Mouse (Mus musculus) lung, postnatal 14 days (tissue): ENCODE data around the gene Scamp2.

ENCODE experiments used
- DNase-seq: peaks from one replicate; pipeline ENCODE4 v3.0.0; 2021

Scamp2 gene

DNA sequence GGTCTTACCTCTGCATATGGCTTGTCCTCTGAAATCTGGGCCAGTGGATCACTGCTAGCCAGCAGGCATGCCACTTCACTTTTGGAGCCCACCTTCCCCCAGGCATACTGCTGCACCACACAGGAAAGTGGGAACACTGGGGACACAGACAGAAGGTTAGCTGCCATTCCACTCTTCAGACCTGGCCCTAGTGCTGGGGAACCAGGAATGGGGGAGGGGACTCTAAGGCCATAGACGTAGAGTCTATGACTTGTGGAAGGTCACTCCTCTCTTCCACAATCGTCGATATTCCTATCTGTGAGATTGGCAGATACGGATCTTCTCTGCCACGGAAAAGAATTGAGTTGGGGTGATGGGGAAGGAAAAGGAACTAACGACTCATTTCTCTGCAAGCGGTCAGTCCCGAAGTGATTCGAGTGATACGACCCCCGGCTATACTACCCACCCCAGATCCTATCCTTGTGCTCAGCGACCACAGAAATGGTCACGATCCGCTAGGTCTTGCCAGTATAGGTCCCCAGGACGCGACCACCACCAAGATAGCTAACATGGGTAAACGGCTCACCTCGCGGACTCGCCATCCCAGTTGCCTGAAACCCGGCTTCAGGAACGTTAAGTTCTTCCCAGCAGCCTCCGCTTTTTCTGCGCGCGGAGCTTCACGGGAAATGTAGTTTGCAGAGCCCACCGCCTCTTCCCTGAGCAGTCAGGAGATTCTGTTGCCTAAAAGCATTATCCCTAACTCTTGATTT, 8.4 kb upstream of the Scamp2 start, which contains the start of gene Mpi:
Gene Mpi, minus strand, starts transcription at position 625 of the 749 bp plus-strand sequence.
- DNase-seq = peak; percentile 69

GRCm38 (mm10) chr9:57553119-57553518, 7.6 kb upstream of the Scamp2 start:
- no peak for DNase-seq

DNA sequence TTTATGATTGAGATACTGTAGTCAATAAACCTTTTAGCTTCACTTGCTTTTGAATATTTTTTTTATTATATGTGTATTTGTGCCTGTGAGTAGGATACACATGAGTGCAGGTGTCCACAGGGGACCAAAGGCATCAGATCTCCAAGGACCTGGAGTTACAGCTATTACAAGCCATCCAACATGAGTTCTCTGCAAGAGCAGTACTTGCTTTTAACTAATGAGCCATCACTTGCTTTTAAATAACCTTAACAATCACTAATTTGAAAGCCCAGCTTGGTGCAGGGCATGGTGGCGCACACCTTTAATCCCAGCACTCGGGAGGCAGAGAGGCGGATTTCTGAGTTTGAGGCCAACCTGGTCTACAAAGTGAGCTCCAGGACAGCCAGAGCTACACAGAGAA, 6.0 kb upstream of the Scamp2 start:
- no peak for DNase-seq

GRCm38 (mm10) chr9:57557215-57557614, 3.5 kb upstream of the Scamp2 start:
- DNase-seq = no peak

DNA sequence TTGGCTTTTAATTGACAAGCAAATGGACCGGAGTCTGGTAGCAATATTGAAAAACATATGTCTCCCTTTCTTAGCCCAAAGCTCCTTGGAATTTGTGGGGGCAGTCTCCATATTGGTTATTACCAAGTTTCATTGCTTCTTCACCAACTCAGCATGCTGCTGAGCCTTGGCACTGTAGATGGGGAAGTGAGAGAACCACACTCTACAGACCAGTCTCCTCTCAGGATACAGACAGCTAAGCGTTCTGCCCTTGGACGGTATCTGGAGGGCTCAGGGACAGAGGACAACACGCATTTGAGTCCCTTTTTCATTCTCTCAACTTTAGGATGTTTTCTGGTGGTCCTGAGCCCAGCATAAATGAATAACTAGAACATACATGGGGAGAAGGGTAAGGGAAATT, 2.1 kb upstream of the Scamp2 start:
- DNase-seq = no peak

DNA sequence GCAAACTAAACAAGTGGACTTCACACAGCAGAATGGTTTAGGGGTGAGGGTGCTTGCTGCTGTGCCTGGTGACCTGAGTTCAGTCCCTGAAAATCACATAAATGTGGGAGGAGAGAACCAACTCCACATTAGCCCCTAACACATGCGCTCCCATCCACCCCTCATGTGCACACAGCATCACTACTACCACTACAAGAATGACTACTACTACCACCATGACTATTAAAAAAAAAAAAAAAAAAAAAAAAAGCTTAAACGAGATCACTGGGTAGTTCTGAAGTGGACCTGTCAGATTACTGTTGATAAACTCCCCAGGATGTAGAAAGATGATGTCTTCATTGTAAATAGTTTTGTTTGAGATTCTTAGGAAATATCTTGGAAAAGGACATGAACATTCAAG, 1.2 kb upstream of the Scamp2 start:
- DNase-seq = no peak

- no peak for DNase-seq
These were observed 480 bp upstream of the Scamp2 start for GRCm38 (mm10) chr9:57560263-57560662.

DNA sequence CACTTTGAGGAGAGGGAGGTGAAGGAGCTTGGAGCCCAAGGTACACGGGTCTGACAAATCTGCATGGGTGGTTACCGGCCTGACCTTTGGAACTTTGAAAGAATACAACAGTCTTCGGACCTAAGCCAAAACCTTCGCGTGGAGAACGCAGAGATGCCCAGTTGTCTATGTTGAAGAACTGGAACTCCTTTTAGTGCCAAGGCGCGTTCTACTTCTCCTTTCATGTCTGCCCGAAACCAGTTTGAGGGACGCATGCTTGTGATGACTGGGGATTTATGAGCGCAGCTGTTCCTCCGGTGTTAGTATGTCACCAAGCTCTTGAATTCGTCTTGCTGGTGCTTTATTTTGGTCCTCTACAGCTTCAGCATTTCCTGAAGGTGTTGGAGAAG, 962 bp downstream of the Scamp2 start:
- DNase-seq = peak; percentile 22

DNA sequence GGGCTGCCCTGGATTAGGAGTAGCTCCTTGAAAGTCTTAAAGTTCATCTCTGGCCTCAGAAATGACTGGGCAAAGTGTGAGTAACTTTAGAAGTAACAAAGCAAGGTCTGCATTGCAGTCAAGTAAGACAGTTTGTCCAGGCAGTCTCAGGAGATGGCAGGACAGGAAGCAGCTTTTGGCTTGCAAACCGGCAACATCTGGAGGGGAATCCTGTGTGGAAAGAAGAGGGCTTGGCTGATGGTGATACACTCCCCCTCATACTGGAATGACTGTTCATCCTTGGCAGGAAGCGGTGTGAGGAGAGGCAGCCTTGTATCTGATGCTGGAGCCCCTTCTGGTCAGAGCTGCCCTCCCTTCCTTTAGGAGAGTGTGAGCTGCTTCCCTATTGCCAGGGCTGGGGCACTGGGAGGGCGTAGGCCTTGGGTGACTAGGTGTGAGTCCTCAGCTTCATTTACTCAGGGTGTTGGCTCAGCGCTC, 2.2 kb downstream of the Scamp2 start:
- peak; percentile 26 for DNase-seq

DNA sequence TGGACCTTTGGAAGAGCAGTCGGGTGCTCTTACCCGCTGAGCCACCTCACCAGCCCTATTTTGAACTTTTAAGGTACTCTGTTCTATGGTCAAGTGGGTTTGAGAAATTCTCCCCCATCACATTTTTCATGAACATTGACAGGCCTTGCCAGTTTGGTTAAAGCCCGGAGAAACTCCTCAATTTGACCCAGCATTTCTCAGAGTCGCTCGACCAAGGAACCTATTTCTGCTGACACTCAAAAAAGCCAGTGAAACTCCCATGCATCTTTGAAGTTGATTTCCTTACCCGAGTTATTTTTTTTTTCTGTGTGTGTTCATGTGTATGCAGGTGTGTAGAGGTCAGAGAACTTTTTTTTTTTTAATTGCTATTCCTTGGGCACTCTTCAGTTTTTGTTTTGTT, 3.9 kb downstream of the Scamp2 start:
- DNase-seq = no peak

DNA sequence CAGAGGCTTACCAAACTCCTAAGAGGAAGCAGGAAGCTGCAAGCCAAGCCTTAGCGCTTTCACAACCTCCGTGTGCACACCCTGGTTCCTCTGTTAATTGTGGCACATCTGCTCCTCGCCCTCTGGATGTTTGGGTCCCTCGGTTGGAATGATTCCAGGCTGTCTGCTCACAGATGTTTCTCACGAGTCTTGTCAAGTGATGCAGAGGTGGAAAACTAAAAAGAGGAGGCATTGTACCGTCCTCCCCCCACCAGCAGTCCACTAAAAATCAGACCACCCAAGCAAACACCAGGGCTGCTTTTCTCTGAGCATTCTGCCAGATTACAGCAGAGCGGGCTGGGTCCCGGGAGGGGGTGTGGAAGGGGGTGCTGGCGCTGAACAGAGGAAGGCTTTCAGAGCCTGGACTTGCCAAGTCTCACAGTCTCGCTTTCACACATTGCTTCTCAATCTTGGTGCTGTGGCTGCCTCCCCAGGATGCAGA, 5.0 kb downstream of the Scamp2 start:
- DNase-seq = peak; percentile 27

- no peak for DNase-seq
These were observed 6.1 kb downstream of the Scamp2 start for GRCm38 (mm10) chr9:57566846-57567245.

DNA sequence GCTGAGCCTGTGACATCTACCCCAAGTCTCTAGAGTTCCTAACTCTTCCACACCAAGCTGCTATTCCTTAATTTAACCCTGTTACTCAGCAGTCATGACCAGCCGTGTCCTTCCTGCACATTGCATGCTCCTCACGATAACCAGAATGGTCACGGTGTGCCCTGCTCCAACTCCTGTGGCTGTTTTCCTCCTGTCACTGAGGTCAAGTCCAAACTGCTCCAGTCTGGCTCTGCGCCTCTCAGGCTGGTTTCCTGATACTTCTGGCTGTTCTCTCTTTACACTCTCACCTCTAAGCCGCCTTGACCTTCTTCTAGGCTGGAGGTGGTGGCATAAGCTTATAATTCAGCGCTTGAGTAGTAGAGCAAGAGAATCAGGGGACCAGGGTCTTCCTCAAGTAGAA, 7.8 kb downstream of the Scamp2 start:
- no peak for DNase-seq

GRCm38 (mm10) chr9:57574397-57574796, 13.7 kb downstream of the Scamp2 start:
- DNase-seq = no peak

DNA sequence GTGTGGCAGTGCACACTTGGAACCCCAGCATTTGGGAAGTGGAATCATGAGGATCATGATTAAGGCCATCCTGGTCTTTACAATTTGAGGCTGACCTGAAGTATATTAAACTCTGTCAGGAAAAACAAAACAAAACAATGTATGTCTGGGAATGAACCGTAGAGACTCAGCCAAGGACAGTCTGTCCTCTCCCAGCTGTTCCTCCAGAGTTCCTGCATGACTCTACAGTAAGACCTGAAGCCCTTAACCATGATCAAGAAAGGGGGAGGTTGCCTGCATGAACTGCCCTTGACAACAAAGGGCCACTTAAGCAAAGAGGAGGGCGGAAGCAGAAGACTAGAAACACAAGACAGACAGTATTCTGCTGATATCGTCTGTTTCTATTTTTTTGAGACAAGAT, 14.8 kb downstream of the Scamp2 start:
- DNase-seq = no peak

DNA sequence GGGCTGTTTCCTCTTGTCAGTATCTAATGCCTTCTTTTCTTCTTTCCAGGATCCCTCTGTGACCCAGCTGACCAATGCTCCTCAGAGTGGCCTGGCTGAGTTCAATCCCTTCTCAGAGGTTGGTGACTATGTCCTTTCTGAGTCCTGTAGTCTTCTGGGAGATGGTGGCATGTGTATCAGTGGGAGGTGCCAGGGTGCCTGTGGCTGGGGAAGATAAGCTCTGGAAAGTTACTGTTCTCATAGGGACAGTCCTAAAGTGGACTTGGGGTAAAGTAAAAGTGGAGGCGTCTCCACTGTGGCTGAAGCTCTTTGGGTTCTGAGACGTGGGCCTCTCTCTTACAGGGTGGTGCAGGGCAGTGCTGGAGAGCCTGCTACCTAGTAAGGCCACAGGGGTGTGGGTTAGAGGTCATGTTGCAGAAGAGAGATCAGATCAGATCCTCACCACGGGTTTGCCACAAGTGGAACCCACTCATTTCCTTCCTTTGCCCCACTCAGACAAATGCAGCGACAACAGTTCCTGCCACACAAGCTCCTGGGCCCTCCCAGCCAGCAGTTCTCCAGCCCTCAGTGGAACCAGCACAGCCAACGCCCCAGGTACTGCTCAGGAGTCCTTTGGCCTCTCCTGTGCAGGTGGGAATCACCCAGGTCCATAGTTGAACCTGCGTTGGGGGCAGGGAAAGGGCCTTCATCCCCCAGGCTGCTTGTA, 16.6 kb downstream of the Scamp2 start:
- no peak for DNase-seq

GRCm38 (mm10) chr9:57584991-57585390, 24.2 kb downstream of the Scamp2 start:
- DNase-seq = no peak

DNA sequence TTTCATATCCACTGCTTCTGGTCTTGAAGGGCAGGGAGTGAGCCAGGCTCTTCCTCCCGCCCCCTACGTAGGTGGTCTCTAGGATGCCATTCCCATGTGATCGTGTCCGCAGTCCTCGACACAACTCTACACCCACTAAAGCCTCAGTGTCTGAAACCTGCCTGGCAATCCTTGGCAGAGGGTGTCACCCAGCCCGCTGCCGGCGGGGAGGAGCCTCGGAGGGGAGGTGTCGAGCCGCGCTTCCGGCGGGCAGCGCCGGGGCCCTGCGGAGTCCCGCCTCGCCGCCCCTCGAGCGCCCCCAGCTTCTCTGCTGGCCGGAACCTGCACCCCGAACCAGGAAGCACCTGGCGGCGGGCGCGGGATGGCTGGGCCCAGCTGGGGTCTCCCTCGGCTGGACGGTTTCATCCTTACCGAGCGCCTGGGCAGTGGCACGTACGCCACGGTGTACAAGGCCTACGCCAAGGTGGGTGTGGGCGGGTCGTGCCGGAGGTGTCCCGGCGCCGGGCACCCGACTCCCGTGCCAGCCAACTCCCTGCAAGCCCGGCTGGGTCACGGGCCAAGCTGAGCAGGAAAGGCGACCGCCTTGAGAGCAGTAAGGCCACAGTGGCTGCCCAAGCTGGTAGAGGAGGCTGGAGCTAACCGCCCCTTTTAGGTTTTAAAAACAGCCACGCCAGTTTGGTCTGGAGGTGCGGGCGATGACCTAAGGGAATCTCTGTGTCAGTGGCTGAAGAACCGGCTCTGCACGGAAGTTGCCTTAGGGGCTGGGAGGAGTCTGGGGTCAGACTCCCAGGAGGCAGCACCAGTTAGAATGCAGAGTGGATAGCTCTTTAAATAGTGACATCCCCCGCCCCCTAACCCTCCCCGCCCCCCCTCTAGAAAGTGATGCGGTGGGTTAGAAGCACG, 28.7 kb downstream of the Scamp2 start, which contains the start of gene Ulk3:
Gene Ulk3, plus strand, starts transcription at position 229 of the 903 bp plus-strand sequence.
- DNase-seq = peak; percentile 85

DNA sequence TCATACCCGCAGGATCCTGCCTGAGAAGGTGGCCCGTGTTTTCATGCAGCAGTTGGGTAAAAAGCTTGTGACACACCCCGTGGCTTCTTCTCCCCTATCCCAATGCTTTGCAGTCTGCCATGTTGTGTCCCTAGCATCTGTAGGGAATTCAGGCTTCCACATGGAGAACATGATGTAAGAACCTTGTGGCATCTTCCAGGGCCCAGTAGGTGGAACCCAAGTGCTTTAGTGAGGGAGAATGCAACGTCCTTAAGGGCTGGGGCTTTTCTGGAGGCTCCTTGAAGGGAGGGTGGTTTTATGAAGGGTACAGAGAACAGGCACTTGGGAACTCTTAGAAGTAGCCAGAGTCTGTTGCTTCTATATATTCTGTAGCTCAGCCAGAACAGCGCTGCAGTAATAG, 30.0 kb downstream of the Scamp2 start:
- DNase-seq = no peak

DNA sequence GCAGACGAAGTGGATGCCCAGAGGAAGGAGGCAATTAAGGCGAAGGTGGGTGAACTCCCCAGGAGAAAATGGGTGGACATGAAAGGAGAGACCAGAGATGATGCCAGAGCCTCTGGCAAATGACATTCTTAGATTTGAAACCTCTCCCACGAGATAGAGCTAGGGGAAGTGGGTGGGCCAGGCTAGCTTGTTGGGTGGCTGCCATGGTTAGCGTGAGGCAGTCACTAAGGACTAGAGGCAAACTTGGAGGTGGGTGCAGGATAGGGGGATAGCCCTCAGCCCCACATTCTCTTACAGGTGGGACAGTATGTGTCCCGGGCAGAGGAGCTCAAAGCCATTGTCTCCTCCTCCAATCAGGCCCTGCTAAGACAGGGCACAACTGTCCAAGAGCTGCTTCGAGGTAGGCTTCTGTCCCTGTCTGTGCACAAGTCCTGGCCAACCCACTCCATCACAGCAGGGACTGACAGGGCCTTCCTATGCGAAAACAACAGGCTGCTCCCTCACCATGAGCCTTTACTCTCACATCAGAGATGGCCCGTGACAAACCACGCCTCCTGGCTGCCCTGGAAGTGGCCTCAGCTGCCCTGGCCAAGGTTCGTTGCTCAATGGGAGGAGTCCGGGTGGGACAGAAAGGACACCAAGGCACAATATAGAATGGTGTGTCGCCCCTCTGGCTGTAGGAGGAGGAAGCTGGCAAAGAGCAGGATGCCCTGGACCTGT, 32.9 kb downstream of the Scamp2 start:
- no peak for DNase-seq

DNA sequence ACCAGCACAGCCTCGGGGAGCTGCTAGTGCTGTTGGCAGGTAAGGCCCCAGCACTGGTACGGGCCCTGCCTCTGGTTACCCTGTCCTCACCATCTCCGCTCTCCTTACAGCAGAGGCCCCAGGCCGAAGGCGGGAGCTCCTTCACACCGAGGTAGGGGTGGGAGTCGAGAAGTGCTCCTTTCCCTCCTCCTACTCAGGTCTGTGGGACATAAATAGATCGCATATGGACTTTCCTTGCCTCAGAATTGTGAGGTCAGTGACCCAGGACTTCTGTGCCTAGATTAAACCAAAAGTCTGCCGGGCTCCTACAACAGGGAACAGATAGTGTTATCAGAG, 33.4 kb downstream of the Scamp2 start:
- DNase-seq = no peak

DNA sequence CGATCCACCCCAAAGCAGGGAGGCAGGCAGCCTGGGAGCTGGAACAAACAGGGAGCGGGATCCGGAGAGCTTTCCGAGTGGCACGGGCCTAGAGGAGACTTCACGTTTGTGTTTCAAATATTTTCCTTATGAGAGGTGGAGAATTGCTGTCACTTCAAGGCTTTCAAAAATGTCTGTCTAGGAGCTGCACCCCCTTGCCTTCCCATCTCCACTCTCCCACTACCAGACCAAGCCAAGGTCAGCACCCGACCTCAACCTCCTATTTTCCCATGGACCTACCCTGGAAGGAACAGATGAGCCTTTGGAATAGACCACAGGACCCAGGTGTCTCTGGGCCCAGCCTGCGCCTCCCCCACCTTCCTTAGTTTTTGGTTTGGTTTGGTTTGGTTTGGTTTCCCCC, 36.5 kb downstream of the Scamp2 start:
- no peak for DNase-seq
